In genomic region chr17:25445074-25445473, GRCm38 (mm10) we compare ENCODE assay signal across 31 mouse cellular contexts. TPM values are rescaled to one million over a fixed set of nuclear protein-coding genes. Genes with fewer than 3 reads are reported as not detected.
DNase-seq lines count a peak whose midpoint lies in the region; ATAC-seq and TF ChIP-seq lines count a peak whose summit lies in the region.
"Had no signal": no experiment of that assay in that cellular context is flagged by ENCODE, and none has a peak within 500 bp of the region (broad histone marks: within the 10 kb centered on the region; RNA-seq: fewer than 3 reads in every experiment).

No protein-coding gene starts in this region.

- peaks cover 26% of the 10 kb centered on the region for H3K4me1 ChIP-seq in intestine, embryonic 15.5 days (replicated peaks)
- H3K4me1 ChIP-seq in intestine, embryonic 16.5 days (ENCODE audit: control insufficient read depth, insufficient read depth, low read length), result no peaks in the 10 kb centered on the region
- H3K4me1 ChIP-seq in stomach, embryonic 15.5 days, result peaks cover 10% of the 10 kb centered on the region; the same call in 1 of the 2 replicates
- 0 out of 2 replicates have a peak, but pooled peaks cover 2% of the 10 kb centered on the region for H3K4me1 ChIP-seq in stomach, postnatal 0 days (replicated peaks; ENCODE audit: control insufficient read depth, insufficient read depth)
- peaks cover 8% of the 10 kb centered on the region; the same call in 1 of the 2 replicates for H3K4me1 ChIP-seq in hindbrain, embryonic 14.5 days (replicated peaks; ENCODE audit: control insufficient read depth, insufficient read depth, low read length)
- H3K4me1 ChIP-seq: embryonic facial prominence, embryonic 15.5 days; forebrain, embryonic 13.5 days; liver, embryonic 15.5 days; midbrain, embryonic 12.5 days had no signal

- no peaks in the 10 kb centered on the region for H3K27me3 ChIP-seq in intestine, embryonic 15.5 days (replicated peaks)
- no peaks in the 10 kb centered on the region for H3K27me3 ChIP-seq in intestine, embryonic 16.5 days (replicated peaks; ENCODE audit: control insufficient read depth, insufficient read depth, low read length)
- H3K27me3 ChIP-seq in stomach, embryonic 15.5 days (replicated peaks), result no peaks in the 10 kb centered on the region
- no peaks in the 10 kb centered on the region for H3K27me3 ChIP-seq in stomach, postnatal 0 days (ENCODE audit: control insufficient read depth, insufficient read depth, low read length)
- no peaks in the 10 kb centered on the region for H3K27me3 ChIP-seq in hindbrain, embryonic 14.5 days (ENCODE audit: control insufficient read depth, insufficient read depth, low read length)
- H3K27me3 ChIP-seq: embryonic facial prominence, embryonic 15.5 days; forebrain, embryonic 13.5 days; limb, embryonic 15.5 days had no signal

- no peaks in the 10 kb centered on the region for H3K36me3 ChIP-seq in intestine, embryonic 15.5 days
- no peaks in the 10 kb centered on the region for H3K36me3 ChIP-seq in intestine, embryonic 16.5 days (ENCODE audit: control insufficient read depth, insufficient read depth, low read length)
- no peaks in the 10 kb centered on the region for H3K36me3 ChIP-seq in stomach, embryonic 15.5 days
- H3K36me3 ChIP-seq in stomach, postnatal 0 days (ENCODE audit: control insufficient read depth, insufficient read depth, low read length), result no peaks in the 10 kb centered on the region
- no peaks in the 10 kb centered on the region for H3K36me3 ChIP-seq in hindbrain, embryonic 14.5 days (replicated peaks; ENCODE audit: control insufficient read depth, insufficient read depth)
- H3K36me3 ChIP-seq: embryonic facial prominence, embryonic 15.5 days; limb, embryonic 10.5 days; limb, embryonic 15.5 days; liver, embryonic 15.5 days; midbrain, embryonic 12.5 days; neural tube, embryonic 15.5 days had no signal

- H3K27ac ChIP-seq in intestine, embryonic 15.5 days, result peak overlapping the region; percentile 33; the same call in 1 of the 2 replicates
- H3K27ac ChIP-seq in intestine, embryonic 16.5 days (ENCODE audit: low read length), result no peak overlapping the region
- H3K27ac ChIP-seq in stomach, embryonic 15.5 days, result 0 out of 2 replicates have a peak overlapping the region, but pooled peaks have one; percentile 4
- H3K27ac ChIP-seq in stomach, postnatal 0 days (replicated peaks), result no peak overlapping the region
- H3K27ac ChIP-seq in hindbrain, embryonic 14.5 days, result peak overlapping the region; percentile 2; the same call in 1 of the 2 replicates
- H3K27ac ChIP-seq: embryonic facial prominence, embryonic 15.5 days; forebrain, embryonic 13.5 days; limb, embryonic 10.5 days; limb, embryonic 15.5 days; liver, embryonic 15.5 days; midbrain, embryonic 12.5 days; neural tube, embryonic 15.5 days had no signal

- no peak for ATAC-seq in intestine, embryonic 15.5 days
- ATAC-seq in intestine, embryonic 16.5 days, result no peak
- ATAC-seq in stomach, embryonic 15.5 days (ENCODE audit: insufficient read depth, low FRiP score, low read depth), result no peak
- ATAC-seq in stomach, postnatal 0 days (ENCODE audit: low FRiP score, low TSS enrichment), result no peak
- ATAC-seq in hindbrain, embryonic 14.5 days (ENCODE audit: low FRiP score), result no peak
- ATAC-seq: forebrain, embryonic 13.5 days had no signal

- H3K9me3 ChIP-seq in intestine, embryonic 15.5 days, result no peaks in the 10 kb centered on the region
- no peaks in the 10 kb centered on the region for H3K9me3 ChIP-seq in intestine, embryonic 16.5 days (ENCODE audit: control insufficient read depth, low read length)
- H3K9me3 ChIP-seq in stomach, embryonic 15.5 days, result no peaks in the 10 kb centered on the region
- H3K9me3 ChIP-seq in stomach, postnatal 0 days (ENCODE audit: control insufficient read depth, low read length), result no peaks in the 10 kb centered on the region
- H3K9me3 ChIP-seq in hindbrain, embryonic 14.5 days (ENCODE audit: control insufficient read depth, low read length), result no peaks in the 10 kb centered on the region
- H3K9me3 ChIP-seq: embryonic facial prominence, embryonic 15.5 days; forebrain, embryonic 13.5 days; limb, embryonic 10.5 days; limb, embryonic 15.5 days; liver, embryonic 15.5 days; midbrain, embryonic 12.5 days; neural tube, embryonic 15.5 days had no signal

- no peak for TF ChIP-seq CTCF in stomach, postnatal 0 days (IDR thresholded peaks at IDR 0.05; ENCODE audit: low read depth)

- no peak for TF ChIP-seq EP300 in stomach, postnatal 0 days (optimal IDR thresholded peaks at IDR 0.05)

- H3K4me2 ChIP-seq in intestine, embryonic 15.5 days (replicated peaks), result no peak overlapping the region
- H3K4me2 ChIP-seq in intestine, embryonic 16.5 days (ENCODE audit: low read depth, low read length), result no peak overlapping the region
- no peak overlapping the region for H3K4me2 ChIP-seq in stomach, embryonic 15.5 days
- H3K4me2 ChIP-seq in stomach, postnatal 0 days (replicated peaks; ENCODE audit: low read depth), result no peak overlapping the region
- H3K4me2 ChIP-seq in hindbrain, embryonic 14.5 days (replicated peaks), result no peak overlapping the region
- H3K4me2 ChIP-seq: embryonic facial prominence, embryonic 15.5 days; forebrain, embryonic 13.5 days; heart, embryonic 11.5 days; limb, embryonic 15.5 days; liver, embryonic 15.5 days; lung, embryonic 14.5 days; midbrain, embryonic 12.5 days; neural tube, embryonic 15.5 days had no signal

- no peak overlapping the region for H3K4me3 ChIP-seq in intestine, embryonic 15.5 days (replicated peaks)
- H3K4me3 ChIP-seq in intestine, embryonic 16.5 days (ENCODE audit: low read length), result no peak overlapping the region
- no peak overlapping the region for H3K4me3 ChIP-seq in stomach, embryonic 15.5 days (replicated peaks)
- no peak overlapping the region for H3K4me3 ChIP-seq in stomach, postnatal 0 days (ENCODE audit: low read depth, low read length)
- no peak overlapping the region for H3K4me3 ChIP-seq in hindbrain, embryonic 14.5 days (replicated peaks; ENCODE audit: low read length)
- H3K4me3 ChIP-seq: embryonic facial prominence, embryonic 15.5 days; forebrain, embryonic 13.5 days; limb, embryonic 10.5 days; limb, embryonic 15.5 days; liver, embryonic 15.5 days; midbrain, embryonic 12.5 days; neural tube, embryonic 15.5 days had no signal

- H3K9ac ChIP-seq in intestine, embryonic 15.5 days, result no peak overlapping the region
- no peak overlapping the region for H3K9ac ChIP-seq in intestine, embryonic 16.5 days (ENCODE audit: low read depth, low read length)
- no peak overlapping the region for H3K9ac ChIP-seq in stomach, embryonic 15.5 days
- H3K9ac ChIP-seq in stomach, postnatal 0 days (ENCODE audit: low read length), result no peak overlapping the region
- no peak overlapping the region for H3K9ac ChIP-seq in hindbrain, embryonic 14.5 days
- H3K9ac ChIP-seq: embryonic facial prominence, embryonic 15.5 days; forebrain, embryonic 13.5 days; limb, embryonic 15.5 days; liver, embryonic 15.5 days; lung, embryonic 14.5 days; midbrain, embryonic 12.5 days; neural tube, embryonic 15.5 days had no signal

- no peak for DNase-seq in stomach, postnatal 0 days (ENCODE audit: low spot score)
- no peak for DNase-seq in hindbrain, embryonic 14.5 days (ENCODE audit: low spot score)
- no peak for DNase-seq in spleen, adult 18-20 months
- DNase-seq: adrenal gland, adult 8-10 months; cerebellum, adult 2 months; cerebellum, postnatal 14 days; gastrocnemius, postnatal 25 days; heart, adult 11 months; heart, postnatal 4 days; kidney, adult 11 months; kidney, postnatal 14 days; layer of hippocampus, adult 9-11 months; lung, embryonic 14.5 days; lung, postnatal 36 days; retina, postnatal 1 day; right cerebral cortex, postnatal 14 days had no signal

- 43% methylated on average over 4 of the region's 4 CpGs for WGBS in intestine, embryonic 15.5 days
- 28% methylated on average over 4 of the region's 4 CpGs for WGBS in intestine, embryonic 16.5 days
- WGBS in stomach, embryonic 15.5 days, result 50% methylated on average over 4 of the region's 4 CpGs
- 47% methylated on average over 4 of the region's 4 CpGs for WGBS in stomach, postnatal 0 days
- WGBS in hindbrain, embryonic 14.5 days, result 38% methylated on average over 4 of the region's 4 CpGs

RNA-seq across cellular contexts. Expression of gene Tekt4, which starts 9.3 kb away (rescaled TPM):
- polyA plus RNA-seq in intestine, embryonic 15.5 days (2015; fragmentation: Nextera tagmentation; extraction: Ambion mirVana), result not detected in 2 replicates
- polyA plus RNA-seq in intestine, embryonic 16.5 days (2015; fragmentation: Nextera tagmentation; extraction: Ambion mirVana), result not detected in 2 replicates
- 0.12 and 0.31 TPM in 2 replicates for polyA plus RNA-seq in stomach, embryonic 15.5 days (2015; fragmentation: Nextera tagmentation; extraction: Ambion mirVana)
- 0.06 TPM in 1 of 2 replicates, not detected in the other for polyA plus RNA-seq in stomach, postnatal 0 days (2015; fragmentation: Nextera tagmentation; extraction: Ambion mirVana)
- 1.2 and 2.4 TPM in 2 replicates for polyA plus RNA-seq in hindbrain, embryonic 14.5 days (2014; fragmentation: Nextera tagmentation; extraction: Ambion mirVana)
- polyA plus RNA-seq: C2C12; kidney, embryonic 14.5 days; limb, embryonic 10.5 days; limb, embryonic 15.5 days; liver, embryonic 15.5 days had no signal

RNA-seq across cellular contexts. Expression of gene Cacna1h, which starts 11.5 kb away (rescaled TPM):
- 4.3 and 4.6 TPM in 2 replicates for polyA plus RNA-seq in intestine, embryonic 15.5 days (2015; fragmentation: Nextera tagmentation; extraction: Ambion mirVana)
- 2.2 and 3.0 TPM in 2 replicates for polyA plus RNA-seq in intestine, embryonic 16.5 days (2015; fragmentation: Nextera tagmentation; extraction: Ambion mirVana)
- polyA plus RNA-seq in stomach, embryonic 15.5 days (2015; fragmentation: Nextera tagmentation; extraction: Ambion mirVana), result 5.1 and 5.6 TPM in 2 replicates
- polyA plus RNA-seq in stomach, postnatal 0 days (2015; fragmentation: Nextera tagmentation; extraction: Ambion mirVana), result 1.5 and 1.7 TPM in 2 replicates
- polyA plus RNA-seq in hindbrain, embryonic 14.5 days (2014; fragmentation: Nextera tagmentation; extraction: Ambion mirVana), result 10.6 and 14.1 TPM in 2 replicates
- polyA plus RNA-seq: C2C12 had no signal

RNA-seq across cellular contexts. Expression of gene Sstr5, which starts 52.0 kb away (rescaled TPM):
- polyA plus RNA-seq in intestine, embryonic 15.5 days (2015; fragmentation: Nextera tagmentation; extraction: Ambion mirVana), result 0.49 and 0.73 TPM in 2 replicates
- 0.78 and 1.0 TPM in 2 replicates for polyA plus RNA-seq in intestine, embryonic 16.5 days (2015; fragmentation: Nextera tagmentation; extraction: Ambion mirVana)
- 0.32 and 0.37 TPM in 2 replicates for polyA plus RNA-seq in stomach, embryonic 15.5 days (2015; fragmentation: Nextera tagmentation; extraction: Ambion mirVana)
- 0.06 and 0.16 TPM in 2 replicates for polyA plus RNA-seq in stomach, postnatal 0 days (2015; fragmentation: Nextera tagmentation; extraction: Ambion mirVana)
- polyA plus RNA-seq in hindbrain, embryonic 14.5 days (2014; fragmentation: Nextera tagmentation; extraction: Ambion mirVana), result 0.47 and 0.76 TPM in 2 replicates
- polyA plus RNA-seq: C2C12; heart, postnatal 0 days; kidney, embryonic 14.5 days; liver, embryonic 15.5 days; lung, embryonic 14.5 days; spleen, adult 2 months had no signal

Comparison
In these comparisons a context has a peak if more than half of its experiments do, and no peak if none do; other contexts are left out.
1. H3K27ac ChIP-seq: peak in intestine, embryonic 15.5 days (single experiment), stomach, embryonic 15.5 days (single experiment) and hindbrain, embryonic 14.5 days (single experiment); none in intestine, embryonic 16.5 days (single experiment) and stomach, postnatal 0 days (single experiment).